Mouse (Mus musculus) megakaryocyte, embryonic 14.5 days (primary cell): ENCODE data around the gene Ahdc1.

Experiments used
- FLI1 ChIP-seq: IDR thresholded peaks from 2 replicates; pipeline ENCODE4 v1.6.1; 2012; ENCODE audit warnings: low read length, inconsistent platforms, mixed read lengths
- GATA1 ChIP-seq: IDR thresholded peaks from 3 replicates; pipeline ENCODE4 v1.6.1; 2012; ENCODE audit warnings: mixed read lengths, low read length, inconsistent platforms, borderline replicate concordance

DNA sequence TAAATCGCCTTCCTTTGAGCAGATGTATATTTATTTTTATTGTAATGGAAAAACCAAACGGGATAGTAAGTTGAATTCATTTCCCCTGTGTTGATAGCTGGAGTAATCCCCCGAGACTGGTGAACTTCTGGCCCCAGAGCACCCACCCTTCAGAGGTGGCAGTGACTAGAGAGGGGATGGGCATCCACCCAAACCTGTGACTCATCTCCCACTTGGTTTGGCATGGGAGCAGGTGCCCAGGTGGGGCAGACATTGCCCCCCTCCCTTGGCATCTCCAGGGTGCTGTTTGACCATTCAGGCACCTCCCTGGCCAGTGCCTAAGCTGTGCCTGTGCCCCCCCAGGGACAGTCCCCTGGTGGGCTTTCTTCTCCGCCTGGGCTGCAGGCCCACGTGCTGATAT, 3.0 kb downstream of the Ahdc1 start:
- TF ChIP-seq GATA1 = no peak
- no peak for TF ChIP-seq FLI1
